Mouse (Mus musculus): ENCODE data around the gene Zfp59.
A peak's percentile ranks its signal among the peaks of the same experiment; 100 is the strongest.
"Not testable (repeated sequence)": the region's sequence is repeated elsewhere in the genome, so short reads cannot be mapped to it uniquely, and the experiment has no call there.

The Zfp59 gene

GRCm38 (mm10) chr7:27838323-27839249, at the start of gene Zfp59:
Gene Zfp59, plus strand, starts transcription at chr7:27838607.
- DNase-seq (ENCODE audit: low spot score in 2 of 2): peak; percentile 48 to 80

- DNase-seq (ENCODE audit: low spot score in 2 of 2): no peak
Measured at GRCm38 (mm10) chr7:27789306-27789705, 49.1 kb upstream of the Zfp59 start.

DNA sequence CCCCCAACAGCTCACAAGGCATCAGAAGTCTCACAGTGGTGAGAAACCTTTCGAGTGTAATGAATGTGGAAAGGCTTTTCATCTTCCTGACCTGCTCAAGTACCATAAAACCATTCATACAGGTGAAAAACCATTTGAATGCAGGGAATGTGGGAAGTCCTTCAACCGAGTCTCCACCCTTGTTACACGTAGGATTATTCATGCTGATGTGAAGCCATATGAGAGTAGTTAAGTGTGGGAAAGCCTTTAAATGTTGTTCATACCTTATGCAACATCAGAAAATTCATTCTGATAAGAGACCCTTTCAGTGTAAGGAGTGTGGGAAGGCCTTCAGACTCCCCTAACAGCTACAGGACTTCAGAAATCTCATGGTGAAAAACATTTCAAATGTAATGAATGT, 44.5 kb upstream of the Zfp59 start:
- DNase-seq (ENCODE audit: low spot score in 2 of 2): not testable (repeated sequence)

DNA sequence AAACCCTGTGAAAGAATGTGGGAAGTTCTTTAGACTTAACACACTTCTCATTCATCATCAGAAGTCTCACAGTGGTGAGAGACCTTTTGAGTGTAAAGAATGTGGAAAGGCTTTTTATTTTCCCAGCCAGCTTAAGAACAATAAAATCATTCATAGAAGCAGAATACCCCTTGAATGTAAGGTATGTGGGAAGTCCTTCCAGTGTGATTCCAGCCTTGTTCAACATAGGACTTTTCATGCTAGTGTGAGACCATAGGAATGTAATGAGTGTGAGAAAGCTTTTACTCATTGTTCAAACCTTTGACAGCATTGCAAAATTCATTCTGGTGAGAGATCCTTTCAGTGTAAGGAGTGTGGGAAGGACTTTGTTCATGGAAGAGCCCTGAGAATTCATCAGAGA, 43.8 kb upstream of the Zfp59 start:
- DNase-seq (ENCODE audit: low spot score in 2 of 2): no peak

GRCm38 (mm10) chr7:27797906-27798811, 40.2 kb upstream of the Zfp59 start:
- DNase-seq (ENCODE audit: low spot score in 2 of 2): no peak

DNA sequence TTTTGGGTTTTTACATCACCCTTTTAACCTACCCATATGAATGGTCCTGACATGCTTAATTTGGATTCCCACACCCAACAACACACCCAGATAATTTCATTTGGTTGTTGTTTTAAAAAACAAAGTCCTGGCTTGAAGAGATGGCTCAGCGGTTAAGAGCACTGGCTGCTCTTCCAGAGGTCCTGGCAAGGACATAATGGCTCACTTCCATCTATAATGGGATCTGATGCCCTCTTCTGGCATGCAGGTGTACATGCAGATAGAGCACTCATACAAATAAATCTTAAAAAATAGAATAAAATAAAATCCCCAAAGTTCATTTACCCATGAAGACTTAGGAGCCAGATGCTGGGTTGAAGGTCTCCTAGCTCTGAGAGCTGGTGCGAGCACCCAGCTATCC, 37.3 kb upstream of the Zfp59 start:
- DNase-seq (ENCODE audit: low spot score in 2 of 2): no peak

DNA sequence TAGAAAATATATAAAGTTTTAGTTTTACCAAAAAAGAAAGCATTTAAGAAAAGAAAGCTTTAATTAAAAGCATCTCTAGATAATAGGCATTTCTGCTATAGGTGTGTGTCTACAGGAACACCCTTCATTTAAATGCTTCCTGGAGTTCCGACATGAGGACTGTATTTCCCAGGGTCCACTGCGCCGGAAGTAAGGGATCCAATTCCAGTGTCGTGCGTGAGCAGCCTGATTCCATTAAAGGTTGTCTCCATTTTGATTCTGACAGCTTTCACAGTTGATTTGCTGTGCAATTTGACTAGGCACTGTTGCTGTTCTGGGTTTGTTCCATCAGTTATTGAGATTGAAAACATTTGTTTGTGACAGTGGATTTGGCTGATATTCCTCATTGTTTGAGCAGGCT, 35.4 kb upstream of the Zfp59 start:
- DNase-seq (ENCODE audit: low spot score in 2 of 2): no peak

- peak; percentile 63 to 77 for DNase-seq (ENCODE audit: low spot score in 2 of 2)
Measured at GRCm38 (mm10) chr7:27804297-27805030, 33.9 kb upstream of the Zfp59 start.

DNA sequence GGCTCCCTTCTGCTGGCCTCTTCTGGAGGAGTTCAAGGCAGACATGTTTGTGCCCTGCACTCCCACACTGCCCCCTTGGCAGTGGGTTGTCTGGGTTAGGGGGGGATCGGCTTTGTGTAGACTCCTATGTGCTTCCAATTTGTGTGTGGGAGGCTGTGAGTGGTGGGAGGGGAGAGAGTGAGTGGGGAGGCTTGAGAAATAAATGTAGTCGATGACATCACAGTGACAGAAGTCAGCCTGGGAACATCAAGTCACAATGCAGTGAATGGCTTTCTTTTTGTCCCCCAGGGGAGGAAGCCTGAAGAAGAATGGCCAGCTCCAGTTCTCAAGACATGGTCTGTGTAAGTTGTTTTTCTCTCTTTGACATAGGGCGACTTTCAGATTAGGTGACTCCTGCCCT, 31.5 kb upstream of the Zfp59 start, which contains the start of gene Zfp626:
Gene Zfp626, plus strand, starts transcription at position 301 of the 400 bp plus-strand sequence.
- DNase-seq (ENCODE audit: low spot score in 2 of 2): not testable (repeated sequence)

GRCm38 (mm10) chr7:27807305-27807704, 31.1 kb upstream of the Zfp59 start:
- DNase-seq (ENCODE audit: low spot score in 2 of 2): not testable (repeated sequence)

DNA sequence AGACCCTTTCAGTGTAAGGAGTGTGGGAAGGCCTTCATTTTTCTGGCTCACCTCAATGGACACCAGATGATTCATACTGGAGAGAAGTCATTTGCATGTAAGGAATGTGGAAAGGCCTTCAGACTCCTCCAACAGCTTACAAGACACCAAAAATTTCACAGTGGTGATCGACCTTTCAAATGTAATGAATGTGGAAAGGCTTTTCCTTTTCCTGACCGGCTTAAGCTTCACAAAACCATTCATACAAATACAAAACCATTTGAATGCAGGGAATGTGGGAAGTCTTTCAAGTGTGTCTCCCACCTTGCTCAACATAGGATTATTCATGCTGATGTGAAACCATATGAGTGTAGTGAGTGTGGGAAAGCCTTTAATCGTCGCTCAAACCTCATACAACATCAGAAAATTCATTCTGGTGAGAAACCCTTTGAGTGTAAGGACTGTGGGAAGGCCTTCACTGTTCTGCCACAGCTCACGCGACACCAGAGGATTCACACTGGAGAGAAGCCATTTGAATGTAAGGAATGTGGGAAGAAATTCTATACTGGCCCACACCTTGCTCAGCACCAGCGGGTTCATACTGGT, 19.8 kb upstream of the Zfp59 start:
- no peak for DNase-seq (ENCODE audit: low spot score in 2 of 2)

DNA sequence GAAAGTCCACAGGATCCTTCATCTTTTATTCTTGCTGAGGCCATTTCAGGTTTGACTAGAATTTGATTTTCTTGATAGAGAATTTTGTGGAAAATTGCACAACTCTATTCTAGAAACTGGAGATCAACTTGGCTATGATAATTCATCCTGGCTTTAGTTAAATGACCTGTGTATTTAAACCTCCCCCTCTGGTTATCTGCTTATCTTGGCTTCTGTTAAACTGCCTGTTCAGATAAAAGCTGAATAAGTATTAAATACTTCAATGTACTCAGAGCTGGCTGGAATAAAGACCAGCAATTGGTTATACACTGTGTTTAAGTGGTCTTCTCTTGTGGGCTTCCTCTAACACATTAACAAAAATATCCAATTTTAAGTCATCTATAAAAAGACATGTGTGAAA, 15.8 kb upstream of the Zfp59 start:
- DNase-seq (ENCODE audit: low spot score in 2 of 2): no peak

DNA sequence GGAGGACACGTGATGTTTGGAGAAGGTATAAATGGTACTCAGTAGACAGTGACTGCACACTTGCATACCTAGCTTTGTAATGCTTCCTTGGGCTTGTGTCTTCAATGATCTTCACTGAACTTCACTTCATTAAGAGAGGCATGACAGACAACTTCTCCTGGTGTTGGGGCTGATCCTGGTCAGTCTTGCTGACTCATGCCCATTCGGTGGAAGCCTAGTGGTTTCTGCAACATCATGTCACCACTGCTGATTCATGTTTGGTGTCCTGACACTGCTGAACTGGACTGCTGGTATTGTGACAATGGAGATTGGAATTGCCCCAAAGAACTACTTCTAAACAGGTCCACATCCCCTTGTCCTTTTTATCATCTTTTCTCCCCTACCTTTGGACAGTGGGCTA, 4.3 kb upstream of the Zfp59 start:
- no peak for DNase-seq (ENCODE audit: low spot score in 2 of 2)

- DNase-seq (ENCODE audit: low spot score in 2 of 2): no peak
Measured at GRCm38 (mm10) chr7:27837896-27838295, 511 bp upstream of the Zfp59 start.

- no peak for DNase-seq (ENCODE audit: low spot score in 2 of 2)
Measured at GRCm38 (mm10) chr7:27839596-27839995, 1.2 kb downstream of the Zfp59 start.

GRCm38 (mm10) chr7:27840104-27840503, 1.7 kb downstream of the Zfp59 start:
- DNase-seq (ENCODE audit: low spot score in 2 of 2): no peak

- DNase-seq (ENCODE audit: low spot score in 2 of 2): no peak
Measured at GRCm38 (mm10) chr7:27857227-27857626, 18.8 kb downstream of the Zfp59 start, which contains the start of gene Zfp607a. Gene Zfp607a, plus strand, starts transcription at chr7:27857527.

DNA sequence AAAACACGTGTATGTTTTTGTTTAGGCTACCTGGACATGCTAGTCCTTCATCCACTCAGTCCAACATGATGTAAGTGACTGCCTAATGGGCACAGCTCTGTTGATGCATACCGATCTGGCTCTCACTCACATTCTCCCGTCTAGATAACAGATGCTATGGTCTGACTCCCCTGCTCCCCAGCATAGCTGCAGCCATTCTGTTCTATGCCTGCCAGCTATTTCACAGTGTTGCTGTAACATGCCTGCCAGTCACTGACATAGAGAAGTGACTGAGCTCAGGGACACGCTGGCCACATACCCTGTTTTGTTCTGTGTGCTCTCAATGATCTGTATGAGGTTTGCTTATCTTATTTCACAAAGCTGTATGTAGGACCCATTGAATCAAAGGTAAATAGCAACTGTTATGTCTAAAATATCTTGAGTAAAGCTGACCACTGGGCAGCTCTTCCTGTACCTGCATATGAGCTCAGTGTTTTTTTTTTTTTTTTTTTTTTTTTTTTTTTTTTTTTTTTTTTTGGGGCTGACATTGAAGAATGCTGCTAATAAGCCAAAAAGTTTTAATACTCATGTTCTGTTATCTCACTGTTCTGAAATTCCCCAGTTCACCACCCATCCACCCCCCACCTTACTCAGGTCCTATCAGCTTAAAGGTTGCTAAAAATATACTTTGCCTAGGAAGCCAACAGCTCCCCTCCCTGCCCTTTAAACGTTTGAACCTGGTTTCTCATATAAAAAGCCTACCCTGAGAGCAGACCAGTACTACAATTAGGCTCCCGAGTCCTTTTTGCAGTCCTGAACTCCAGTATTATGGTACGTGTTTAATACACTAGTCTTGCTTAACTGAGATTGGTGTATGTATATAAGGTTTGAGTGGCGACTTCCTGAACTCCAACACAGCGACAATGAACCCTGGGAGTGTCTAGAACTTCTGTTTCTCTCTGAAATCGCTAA, 21.2 kb downstream of the Zfp59 start:
- DNase-seq (ENCODE audit: low spot score in 2 of 2): no peak

GRCm38 (mm10) chr7:27860396-27861235, 22.2 kb downstream of the Zfp59 start:
- peak; percentile 60 to 77 for DNase-seq (ENCODE audit: low spot score in 2 of 2)
